Mouse (Mus musculus) ovary, postnatal 14 days (tissue): ENCODE results near the gene Mrap2.
"Not testable (repeated sequence)": the region's sequence is repeated elsewhere in the genome, so short reads cannot be mapped to it uniquely, and the experiment has no call there.

Experiments
- DNase-seq: peaks from one replicate; pipeline ENCODE4 v3.0.0; 2022; ENCODE audit warnings: low spot score

The Mrap2 gene

GRCm38 (mm10) chr9:87144106-87144505 is at the start of gene Mrap2:
Mrap2 (plus strand) TSS chr9:87144306.
- DNase-seq, result peak; percentile 36

- peak; percentile 6 for DNase-seq
Measured at GRCm38 (mm10) chr9:87097989-87098388, 46.1 kb upstream of the Mrap2 start.

DNA sequence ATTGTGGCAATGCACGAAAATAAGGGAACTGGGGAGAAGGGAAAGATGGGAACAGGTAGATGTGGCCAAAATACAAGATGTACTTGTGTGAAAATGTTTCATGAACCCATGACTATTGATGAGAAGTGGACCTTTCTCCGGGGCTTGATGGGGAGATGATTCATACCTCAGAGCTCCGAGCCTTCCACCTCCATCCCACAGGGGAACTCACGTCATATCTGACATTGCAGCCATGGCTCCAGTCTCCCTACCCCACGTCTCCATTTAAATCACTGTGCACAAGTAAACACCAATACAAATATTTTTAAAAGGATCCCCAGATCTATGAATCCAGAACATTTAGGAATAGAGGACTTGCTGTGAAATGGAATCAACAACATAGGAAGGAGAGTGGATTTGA is 29.1 kb upstream of the Mrap2 start:
- DNase-seq, result no peak

DNA sequence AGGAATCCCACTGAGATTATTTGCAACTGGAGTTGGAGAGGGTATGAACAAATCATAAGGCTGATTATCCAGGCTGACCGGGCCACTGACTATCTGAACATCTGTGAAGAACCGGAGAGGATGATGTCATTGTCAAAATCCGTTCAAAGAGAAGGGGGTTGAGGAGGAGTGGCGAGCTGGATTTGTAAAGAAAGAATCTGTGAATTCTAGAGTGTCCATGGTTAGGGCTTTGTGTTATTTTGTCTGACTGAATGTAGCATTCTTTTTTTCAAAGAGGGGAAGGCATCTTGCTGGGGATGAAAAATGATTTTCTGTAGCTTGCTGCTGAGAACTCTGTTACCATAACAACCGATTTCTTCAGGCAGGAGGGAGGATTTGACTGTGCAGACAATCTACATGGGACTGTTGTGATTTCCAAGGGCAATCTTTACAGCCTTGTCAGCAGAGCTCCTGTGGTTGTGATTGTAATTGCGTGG is 28.6 kb upstream of the Mrap2 start:
- DNase-seq, result no peak

- no peak for DNase-seq
Measured at GRCm38 (mm10) chr9:87115978-87116377, 28.1 kb upstream of the Mrap2 start.

DNA sequence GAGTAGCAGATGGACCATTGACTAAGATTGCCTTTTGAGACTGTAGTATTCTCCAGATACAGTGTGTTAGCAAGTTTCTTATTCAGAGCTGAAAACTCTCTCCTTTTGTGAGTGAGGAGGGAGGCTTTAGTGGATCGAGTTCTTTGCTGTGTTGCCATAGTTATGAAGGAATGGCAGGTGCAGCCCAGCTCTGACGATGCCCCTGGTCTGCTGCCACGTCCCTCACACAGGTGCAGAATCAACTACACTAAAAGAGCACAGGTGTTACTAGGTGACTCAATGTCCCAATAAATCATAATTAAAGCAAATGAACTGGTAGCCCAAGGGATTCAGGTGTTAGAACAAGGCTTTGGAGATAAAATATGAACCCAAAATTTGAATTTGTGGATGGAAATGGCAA is 25.1 kb upstream of the Mrap2 start:
- no peak for DNase-seq

DNA sequence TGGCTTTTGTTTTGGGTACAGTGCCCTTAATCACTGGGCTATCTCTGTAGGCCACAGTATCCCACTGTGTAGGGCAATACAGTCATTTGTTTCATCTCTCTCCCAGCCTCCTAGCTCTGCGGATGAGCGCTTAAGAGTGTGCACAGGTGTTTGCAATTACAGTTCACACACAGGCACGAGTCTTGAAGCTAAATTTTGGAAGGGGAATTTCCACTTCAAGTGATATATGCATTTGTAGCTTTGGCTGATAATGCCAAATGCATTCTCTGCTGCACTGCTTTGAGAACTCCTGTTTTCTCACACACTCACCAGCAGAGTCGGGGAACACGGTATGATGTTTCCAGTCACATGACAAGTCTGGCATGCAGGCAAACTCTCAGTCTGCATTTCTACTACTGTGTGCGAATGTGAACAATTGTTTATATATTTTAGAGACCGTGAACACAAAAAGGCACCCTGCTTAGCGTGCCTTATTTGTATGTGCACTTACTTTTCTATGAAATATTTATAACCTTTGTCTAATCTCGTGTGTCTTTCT is 22.1 kb upstream of the Mrap2 start:
- no peak for DNase-seq

- not testable (repeated sequence) for DNase-seq
Measured at GRCm38 (mm10) chr9:87127046-87127445, 17.1 kb upstream of the Mrap2 start.

GRCm38 (mm10) chr9:87135765-87136558 is 8.1 kb upstream of the Mrap2 start:
- DNase-seq, result peak; percentile 4

- DNase-seq, result no peak
Measured at GRCm38 (mm10) chr9:87143076-87143475, 1.0 kb upstream of the Mrap2 start.

- no peak for DNase-seq
Measured at GRCm38 (mm10) chr9:87144532-87144931, 426 bp downstream of the Mrap2 start.

DNA sequence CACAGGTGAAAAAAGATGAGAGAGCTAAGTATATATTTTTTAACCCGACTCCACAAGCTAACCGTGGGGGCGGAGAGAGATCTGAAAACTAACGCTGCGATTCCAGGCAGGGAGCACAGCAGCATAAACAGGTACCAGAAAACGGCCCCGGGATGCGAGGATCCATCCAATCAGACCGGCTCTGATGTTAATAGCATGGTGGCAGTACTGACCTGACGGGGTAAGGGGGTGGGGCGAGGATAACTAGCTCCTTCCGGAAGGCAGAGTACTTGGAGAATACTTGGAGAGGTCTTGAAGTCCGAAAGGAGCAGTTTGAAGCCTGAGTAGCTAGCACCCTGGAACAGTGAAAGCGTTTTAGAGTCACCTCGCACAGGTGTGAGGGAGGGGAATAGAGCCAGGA is 1.1 kb downstream of the Mrap2 start:
- DNase-seq, result no peak

GRCm38 (mm10) chr9:87145671-87146070 is 1.6 kb downstream of the Mrap2 start:
- no peak for DNase-seq

GRCm38 (mm10) chr9:87146400-87146799 is 2.3 kb downstream of the Mrap2 start:
- no peak for DNase-seq

DNA sequence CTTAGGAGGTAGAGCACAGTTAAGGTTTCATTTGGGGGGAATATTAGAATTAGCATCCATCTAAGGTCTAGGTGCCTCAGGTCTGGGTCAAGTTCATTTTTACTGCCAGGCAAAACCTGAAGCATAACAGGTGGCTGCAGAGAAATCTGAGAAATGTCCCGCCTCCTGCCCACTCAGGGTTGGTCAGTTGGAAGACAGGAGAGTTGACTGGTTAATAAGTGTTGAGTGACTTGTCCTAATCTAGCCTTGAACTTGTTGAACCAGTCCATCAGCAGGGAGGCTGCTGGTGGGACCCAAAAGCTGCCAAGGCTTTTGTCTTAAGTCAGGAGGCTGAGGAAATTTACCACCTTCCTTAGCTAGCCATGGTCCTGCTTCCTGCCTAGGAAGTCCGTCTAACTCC is 3.8 kb downstream of the Mrap2 start:
- DNase-seq, result no peak

DNA sequence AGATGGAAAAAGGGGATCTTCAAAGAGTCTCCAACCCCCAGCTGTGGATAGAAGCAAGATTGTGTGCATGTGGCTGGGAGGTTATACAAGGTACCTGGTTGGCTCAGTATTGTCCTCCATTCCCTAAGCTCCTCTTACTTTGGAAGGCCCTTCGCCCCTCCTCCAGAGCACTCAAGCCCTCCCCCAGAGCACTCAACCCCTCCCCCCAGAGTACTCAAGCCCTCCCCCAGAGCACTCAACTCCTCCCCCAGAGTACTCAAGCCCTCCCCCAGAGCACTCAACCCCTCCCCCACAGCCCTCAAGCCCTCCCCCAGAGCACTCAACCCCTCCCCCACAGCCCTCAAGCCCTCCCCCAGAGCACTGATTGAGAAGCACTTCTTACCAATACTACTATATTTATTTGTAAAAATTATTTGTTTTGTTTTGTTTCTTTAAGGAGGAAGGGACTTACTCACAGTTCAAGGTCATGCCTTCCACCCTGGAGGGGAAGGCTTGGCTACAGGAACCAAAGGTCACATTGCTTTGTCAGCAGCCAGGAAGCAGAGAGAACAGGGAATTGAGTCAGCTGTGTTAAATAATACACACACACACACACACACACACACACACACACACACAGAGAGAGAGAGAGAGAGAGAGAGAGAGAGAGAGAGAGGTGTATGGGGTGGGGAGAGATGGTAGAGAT is 8.7 kb downstream of the Mrap2 start:
- DNase-seq, result no peak

DNA sequence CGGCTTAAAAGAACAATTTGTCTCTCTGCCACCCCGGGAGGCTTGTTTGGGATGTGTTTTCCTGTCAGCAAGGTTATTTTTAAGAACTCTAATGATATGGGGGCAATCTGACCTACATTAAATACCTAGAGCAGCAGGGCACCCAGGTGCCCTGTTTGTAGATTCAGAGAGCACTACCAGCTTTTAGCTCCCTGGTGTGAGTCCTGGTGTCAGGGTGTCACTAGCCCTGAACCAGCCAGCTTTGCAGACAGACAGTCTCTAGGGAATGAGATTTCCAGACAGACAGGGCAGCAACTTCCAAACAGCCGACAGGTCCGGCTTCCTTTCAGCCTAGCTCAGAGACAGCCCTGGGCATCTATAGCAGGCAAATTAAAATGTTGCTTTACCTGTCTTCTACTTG is 18.5 kb downstream of the Mrap2 start:
- no peak for DNase-seq

DNA sequence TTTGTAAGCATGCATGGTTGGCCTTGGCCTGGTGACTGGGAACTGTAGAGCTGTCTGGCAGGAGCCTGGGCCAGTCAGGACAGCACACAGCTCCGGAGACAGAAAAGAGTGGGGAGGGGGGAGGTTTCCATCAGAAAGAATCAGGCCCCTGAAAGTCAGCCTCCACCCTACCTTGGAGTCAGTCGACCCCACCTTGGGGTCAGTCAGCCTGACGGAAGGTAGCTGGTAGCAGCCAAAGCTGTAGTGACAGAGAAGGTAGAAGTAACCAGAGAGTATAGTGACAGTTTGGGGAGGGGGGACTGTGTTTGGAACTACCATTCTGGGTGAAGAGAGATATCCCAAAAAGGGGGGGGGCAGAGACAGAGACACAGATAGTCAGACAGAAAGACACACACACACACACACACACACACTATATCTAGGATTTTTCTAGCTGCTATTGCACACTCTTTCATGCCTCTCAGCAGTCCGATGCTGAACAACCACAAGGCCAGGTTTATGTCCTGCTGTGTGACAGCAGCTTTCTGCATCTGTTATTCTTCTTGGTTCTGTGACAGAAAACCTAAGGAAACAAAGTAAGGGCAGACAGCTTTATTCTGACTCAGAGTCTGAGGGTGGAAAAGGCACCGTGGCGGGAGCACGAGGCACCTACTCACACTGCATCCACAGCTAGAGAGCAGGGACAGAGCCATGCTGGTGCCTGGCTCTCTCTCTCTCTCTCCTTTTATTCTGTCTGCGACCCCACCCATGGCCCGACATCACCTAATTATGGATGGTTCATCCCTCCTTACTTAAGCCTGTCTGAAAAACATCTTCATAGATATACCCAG is 23.1 kb downstream of the Mrap2 start:
- no peak for DNase-seq

DNA sequence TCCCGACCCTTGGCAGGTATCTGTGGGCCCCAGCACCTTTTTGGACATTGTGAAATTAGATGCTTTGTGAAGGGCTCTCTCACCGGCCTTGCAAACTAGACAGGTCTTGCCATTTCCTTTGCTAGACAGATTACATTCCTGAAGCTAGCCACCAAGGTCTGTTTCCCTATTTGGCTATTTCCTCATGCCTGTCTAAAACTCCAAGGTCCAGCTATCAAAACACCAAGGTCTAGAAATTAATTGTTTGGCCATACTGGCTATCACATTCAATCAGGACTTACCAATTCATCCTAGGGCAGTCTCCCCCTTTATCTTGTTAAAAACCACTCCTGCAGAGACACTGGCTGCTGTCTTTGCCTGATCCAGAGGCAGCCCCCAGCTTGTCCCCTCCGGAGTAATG is 23.9 kb downstream of the Mrap2 start:
- DNase-seq, result no peak

- DNase-seq, result no peak
Measured at GRCm38 (mm10) chr9:87169144-87169543, 25.0 kb downstream of the Mrap2 start.

- no peak for DNase-seq
Measured at GRCm38 (mm10) chr9:87170891-87171290, 26.8 kb downstream of the Mrap2 start.

- DNase-seq, result no peak
Measured at GRCm38 (mm10) chr9:87171517-87171916, 27.4 kb downstream of the Mrap2 start.
